In the genomic region with DNA sequence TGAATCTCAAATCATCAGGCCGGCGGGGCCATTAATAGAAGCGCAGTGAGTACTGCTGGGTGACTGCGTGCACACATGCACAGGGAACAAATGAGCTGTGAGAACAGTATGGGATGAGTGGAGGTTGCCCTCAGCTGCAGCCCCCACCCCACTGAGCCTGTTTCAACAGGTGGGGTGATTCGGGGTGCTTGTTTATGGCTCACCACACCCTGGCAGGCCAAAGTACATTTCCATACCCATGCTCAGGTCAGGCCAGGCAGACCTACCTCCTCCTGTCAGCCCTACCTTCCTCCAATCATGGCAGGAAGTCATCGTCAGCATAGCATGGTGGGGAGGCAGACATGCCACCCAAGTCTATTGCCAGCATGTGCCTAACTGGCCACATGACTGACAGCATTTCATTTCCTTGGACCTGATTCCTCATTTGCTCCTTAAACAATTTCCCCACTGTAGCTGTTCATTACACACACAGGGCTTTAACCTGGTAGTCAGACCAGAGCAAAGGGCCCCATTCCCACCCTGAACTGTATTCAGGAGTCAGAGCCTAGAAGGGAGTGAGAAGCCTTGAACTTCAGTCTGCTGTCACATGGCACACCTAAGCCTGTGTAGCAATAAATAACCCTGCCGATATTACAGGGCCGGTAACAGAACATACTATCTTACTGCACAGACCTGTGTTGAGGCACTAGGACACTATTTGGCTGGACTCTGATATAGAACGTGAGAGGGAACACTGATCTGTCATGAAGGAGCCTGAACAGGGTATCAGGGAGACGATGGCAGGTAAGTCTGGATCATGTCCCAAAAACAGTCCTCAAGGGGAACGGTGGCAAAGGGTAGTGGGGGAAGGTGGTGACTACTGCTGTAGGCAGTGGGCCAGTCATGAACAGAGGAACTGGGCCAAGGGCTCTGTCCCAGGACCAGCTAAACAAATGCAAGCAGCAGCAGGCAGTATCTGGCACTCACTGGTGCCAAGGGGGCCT, we compare ENCODE assay signal across 12 mouse cellular contexts. TPM values are rescaled to one million over a fixed set of nuclear protein-coding genes. Genes with fewer than 3 reads are reported as not detected.
DNase-seq lines count a peak whose midpoint lies in the region; ATAC-seq and TF ChIP-seq lines count a peak whose summit lies in the region.
"Had no signal": no experiment of that assay in that cellular context is flagged by ENCODE, and none has a peak within 500 bp of the region (broad histone marks: within the 10 kb centered on the region; RNA-seq: fewer than 3 reads in every experiment).

A gene (plus strand): TSS at position 675 of the 983 bp plus-strand sequence.

- intact Hi-C loops in heart, adult 2 months (cut with DNase I): no loop called here
- intact Hi-C loops in left cerebral cortex, postnatal 14 days (cut with DNase I): no loop called here

- peak within 1 kb of the TSS; percentile 26 for H3K27ac ChIP-seq in heart, adult 2 months
- no peak within 1 kb of the TSS for H3K27ac ChIP-seq in heart, embryonic 12.5 days (ENCODE audit: poor library complexity, severe bottlenecking)
- H3K27ac ChIP-seq in forebrain, postnatal 0 days (ENCODE audit: low read depth, low read length): 0 out of 2 replicates have a peak within 1 kb of the TSS, but pooled peaks have one; percentile 0
- no peak within 1 kb of the TSS for H3K27ac ChIP-seq in liver, embryonic 11.5 days (ENCODE audit: low read depth, low read length)
- H3K27ac ChIP-seq: limb, embryonic 13.5 days had no signal

- 0 out of 2 replicates have a peak, but pooled peaks cover 3% of the 10 kb centered on the region for H3K9me3 ChIP-seq in heart, embryonic 12.5 days (replicated peaks)
- H3K9me3 ChIP-seq in forebrain, postnatal 0 days (ENCODE audit: low read length): no peaks in the 10 kb centered on the region
- no peaks in the 10 kb centered on the region for H3K9me3 ChIP-seq in liver, embryonic 11.5 days (ENCODE audit: control insufficient read depth, low read length)
- H3K9me3 ChIP-seq: limb, embryonic 13.5 days had no signal

- TF ChIP-seq POLR2A in heart, adult 2 months (IDR thresholded peaks at IDR 0.05; ENCODE audit: insufficient read depth, low read depth, low read length): no peak

- no peaks in the 10 kb centered on the region for H3K27me3 ChIP-seq in heart, adult 2 months (ENCODE audit: control insufficient read depth, insufficient read depth, low read length)
- H3K27me3 ChIP-seq in heart, embryonic 12.5 days (replicated peaks): no peaks in the 10 kb centered on the region
- no peaks in the 10 kb centered on the region for H3K27me3 ChIP-seq in forebrain, postnatal 0 days (ENCODE audit: insufficient read depth, low read length)
- no peaks in the 10 kb centered on the region for H3K27me3 ChIP-seq in liver, embryonic 11.5 days (replicated peaks; ENCODE audit: control insufficient read depth, insufficient read depth, low read length)
- H3K27me3 ChIP-seq: limb, embryonic 13.5 days had no signal

- TF ChIP-seq CTCF in heart, adult 2 months (IDR thresholded peaks at IDR 0.05): no peak
- TF ChIP-seq CTCF in forebrain, postnatal 0 days (IDR thresholded peaks at IDR 0.05; ENCODE audit: low read depth): no peak

- no peak within 1 kb of the TSS for H3K4me2 ChIP-seq in heart, embryonic 12.5 days
- no peak within 1 kb of the TSS for H3K4me2 ChIP-seq in forebrain, postnatal 0 days (ENCODE audit: low read depth)
- no peak within 1 kb of the TSS for H3K4me2 ChIP-seq in liver, embryonic 11.5 days
- H3K4me2 ChIP-seq: limb, embryonic 13.5 days had no signal

- no peak within 1 kb of the TSS for H3K9ac ChIP-seq in heart, adult 2 months (ENCODE audit: low read depth, low read length)
- no peak within 1 kb of the TSS for H3K9ac ChIP-seq in heart, embryonic 12.5 days
- H3K9ac ChIP-seq in forebrain, postnatal 0 days: no peak within 1 kb of the TSS
- H3K9ac ChIP-seq in liver, embryonic 11.5 days (ENCODE audit: low read depth, low read length): no peak within 1 kb of the TSS
- H3K9ac ChIP-seq: limb, embryonic 13.5 days had no signal

- no peaks in the 10 kb centered on the region for H3K36me3 ChIP-seq in heart, adult 2 months (ENCODE audit: control insufficient read depth, insufficient read depth, low read length)
- peaks cover 28% of the 10 kb centered on the region for H3K36me3 ChIP-seq in heart, embryonic 12.5 days
- peaks cover 16% of the 10 kb centered on the region; the same call in 1 of the 2 replicates for H3K36me3 ChIP-seq in forebrain, postnatal 0 days (ENCODE audit: insufficient read depth)
- peaks cover 10% of the 10 kb centered on the region; the same call in 1 of the 2 replicates for H3K36me3 ChIP-seq in liver, embryonic 11.5 days (ENCODE audit: control insufficient read depth, insufficient read depth, low read length)

- 59% methylated on average over 11 of the region's 11 CpGs for WGBS in heart, adult 2 months
- 70% methylated on average over 11 of the region's 11 CpGs for WGBS in heart, embryonic 12.5 days
- WGBS in forebrain, postnatal 0 days: 71% methylated on average over 11 of the region's 11 CpGs
- WGBS in liver, embryonic 11.5 days: 77% methylated on average over 11 of the region's 11 CpGs

- peaks cover 5% of the 10 kb centered on the region for H3K4me1 ChIP-seq in heart, adult 2 months (ENCODE audit: control insufficient read depth, insufficient read depth, low read length)
- H3K4me1 ChIP-seq in heart, embryonic 12.5 days (replicated peaks): peaks cover 18% of the 10 kb centered on the region
- peaks cover 12% of the 10 kb centered on the region; the same call in 1 of the 2 replicates for H3K4me1 ChIP-seq in forebrain, postnatal 0 days (ENCODE audit: insufficient read depth)
- peaks cover 17% of the 10 kb centered on the region; the same call in 1 of the 2 replicates for H3K4me1 ChIP-seq in liver, embryonic 11.5 days (replicated peaks; ENCODE audit: control insufficient read depth, insufficient read depth, low read length)

- H3K79me2 ChIP-seq in heart, adult 2 months (replicated peaks; ENCODE audit: control insufficient read depth, insufficient read depth, low read length): no peaks in the 10 kb centered on the region

- TF ChIP-seq EP300 in heart, adult 2 months (IDR thresholded peaks at IDR 0.05; ENCODE audit: insufficient read depth, low read depth, low read length): 0 out of 2 replicates have a peak, but pooled peaks have one; percentile 22

- no peak for ATAC-seq in heart, embryonic 12.5 days (ENCODE audit: insufficient number of reproducible peaks, low FRiP score)
- ATAC-seq in forebrain, postnatal 0 days: peak; percentile 44; the same call in 1 of the 2 replicates
- peak; percentile 36; the same call in 1 of the 2 replicates for ATAC-seq in liver, embryonic 11.5 days (replicated peaks; ENCODE audit: low FRiP score)

- no peak within 1 kb of the TSS for H3K4me3 ChIP-seq in heart, adult 2 months
- H3K4me3 ChIP-seq in heart, embryonic 12.5 days: no peak within 1 kb of the TSS
- no peak within 1 kb of the TSS for H3K4me3 ChIP-seq in forebrain, postnatal 0 days (ENCODE audit: low read depth, low read length)
- H3K4me3 ChIP-seq in liver, embryonic 11.5 days (ENCODE audit: low read depth, low read length): no peak within 1 kb of the TSS
- H3K4me3 ChIP-seq: limb, embryonic 13.5 days had no signal

- peak; percentile 41 to 54 for DNase-seq in heart, adult 2 months
- DNase-seq in adrenal gland, postnatal 36 days: peak; percentile 34 to 57
- peak; percentile 47 for DNase-seq in forebrain, postnatal 0 days
- DNase-seq in liver, embryonic 11.5 days (ENCODE audit: low spot score): no peak
- DNase-seq in retina, postnatal 1 day: no peak
- DNase-seq in right cerebral cortex, adult 18-20 months: no peak
- no peak for DNase-seq in left cerebral cortex, postnatal 14 days (ENCODE audit: low spot score in 2 of 2)
- DNase-seq: thymus, postnatal 4 days had no signal

RNA-seq across cellular contexts. Expression of the gene that starts here (rescaled TPM):
- total RNA-seq in heart, adult 2 months (2021): under 1 TPM; 0.30 to 0.44 TPM
- polyA plus RNA-seq in heart, adult 2 months (2012; rRNA removed): not detected in 2 replicates
- polyA plus RNA-seq in heart, embryonic 12.5 days (2016; fragmentation: Nextera tagmentation; extraction: Ambion mirVana): 0.35 TPM in 1 of 2 replicates, not detected in the other
- total RNA-seq in adrenal gland, postnatal 36 days (2021): not detected
- total RNA-seq in forebrain, postnatal 0 days (2014; rRNA removed): 0.92 TPM in 1 of 2 replicates, not detected in the other
- polyA plus RNA-seq in forebrain, postnatal 0 days (2015; fragmentation: Nextera tagmentation; extraction: Ambion mirVana): 0.19 TPM in 1 of 2 replicates, not detected in the other
- polyA plus RNA-seq in liver, embryonic 11.5 days (2014; fragmentation: Nextera tagmentation; extraction: Ambion mirVana): 0.40 TPM in 1 of 2 replicates, not detected in the other
- total RNA-seq in left cerebral cortex, postnatal 14 days (2021): not detected
- polyA plus RNA-seq: frontal cortex, adult 2 months; neural tube, embryonic 14.5 days had no signal

Comparison
In these comparisons a context has a peak if more than half of its experiments do, and no peak if none do; other contexts are left out.
1. Peak in DNase-seq and H3K27ac ChIP-seq in heart, adult 2 months; RNA of the gene not detected or under 1 TPM.
2. Peak in DNase-seq in adrenal gland, postnatal 36 days; RNA of the gene not detected or under 1 TPM.
3. Peak in DNase-seq, ATAC-seq and H3K27ac ChIP-seq in forebrain, postnatal 0 days; RNA of the gene not detected or under 1 TPM.
4. Peak in ATAC-seq in liver, embryonic 11.5 days; RNA of the gene not detected or under 1 TPM.